Mouse (Mus musculus): Measurements from ENCODE around the gene Disc1. TPM values are rescaled to one million over a fixed set of nuclear protein-coding genes. Genes with fewer than 3 reads are reported as not detected.

Gene Disc1
- total RNA-seq, 2 experiments from 2014 or later: 1.1 to 1.2 TPM

GRCm38 (mm10) chr8:125175661-125176060, 121.7 kb downstream of the Disc1 start:
- ATAC-seq (replicated peaks; ENCODE audit: poor library complexity): no peak

- ATAC-seq (replicated peaks; ENCODE audit: poor library complexity): no peak
These were observed 123.1 kb downstream of the Disc1 start for GRCm38 (mm10) chr8:125177091-125177490.

GRCm38 (mm10) chr8:125177958-125178357, 124.0 kb downstream of the Disc1 start:
- ATAC-seq (replicated peaks; ENCODE audit: poor library complexity): no peak

- peak; percentile 78 for ATAC-seq (replicated peaks; ENCODE audit: poor library complexity)
These were observed 129.8 kb downstream of the Disc1 start for GRCm38 (mm10) chr8:125183548-125184451.

GRCm38 (mm10) chr8:125184452-125184817, 130.4 kb downstream of the Disc1 start:
- no peak for ATAC-seq (replicated peaks; ENCODE audit: poor library complexity)

GRCm38 (mm10) chr8:125184881-125185280, 130.9 kb downstream of the Disc1 start:
- ATAC-seq (replicated peaks; ENCODE audit: poor library complexity): no peak

- ATAC-seq (replicated peaks; ENCODE audit: poor library complexity): peak; percentile 49
These were observed 133.0 kb downstream of the Disc1 start for GRCm38 (mm10) chr8:125187044-125187443.

GRCm38 (mm10) chr8:125193701-125194100, 139.7 kb downstream of the Disc1 start:
- ATAC-seq (replicated peaks; ENCODE audit: poor library complexity): no peak

- ATAC-seq (replicated peaks; ENCODE audit: poor library complexity): no peak
These were observed 141.1 kb downstream of the Disc1 start for GRCm38 (mm10) chr8:125195121-125195520.

GRCm38 (mm10) chr8:125196573-125197094, 142.6 kb downstream of the Disc1 start:
- ATAC-seq (replicated peaks; ENCODE audit: poor library complexity): no peak

GRCm38 (mm10) chr8:125197341-125198002, 143.5 kb downstream of the Disc1 start:
- ATAC-seq (replicated peaks; ENCODE audit: poor library complexity): no peak

GRCm38 (mm10) chr8:125198420-125199196, 144.6 kb downstream of the Disc1 start:
- no peak for ATAC-seq (replicated peaks; ENCODE audit: poor library complexity)

GRCm38 (mm10) chr8:125199197-125199939, 145.4 kb downstream of the Disc1 start:
- ATAC-seq (replicated peaks; ENCODE audit: poor library complexity): no peak

GRCm38 (mm10) chr8:125200273-125200863, 146.4 kb downstream of the Disc1 start:
- ATAC-seq (replicated peaks; ENCODE audit: poor library complexity): no peak

- no peak for ATAC-seq (replicated peaks; ENCODE audit: poor library complexity)
These were observed 147.7 kb downstream of the Disc1 start for GRCm38 (mm10) chr8:125201650-125202049.

GRCm38 (mm10) chr8:125203016-125203415, 149.0 kb downstream of the Disc1 start:
- ATAC-seq (replicated peaks; ENCODE audit: poor library complexity): no peak

GRCm38 (mm10) chr8:125205556-125205955, 151.6 kb downstream of the Disc1 start:
- ATAC-seq (replicated peaks; ENCODE audit: poor library complexity): no peak

GRCm38 (mm10) chr8:125206391-125206790, 152.4 kb downstream of the Disc1 start:
- no peak for ATAC-seq (replicated peaks; ENCODE audit: poor library complexity)

GRCm38 (mm10) chr8:125206962-125207361, 153.0 kb downstream of the Disc1 start:
- no peak for ATAC-seq (replicated peaks; ENCODE audit: poor library complexity)

GRCm38 (mm10) chr8:125212619-125213167, 158.7 kb downstream of the Disc1 start:
- ATAC-seq (replicated peaks; ENCODE audit: poor library complexity): no peak

Measured in megakaryocyte progenitor cell, adult 5-6 weeks (primary cell).